Mouse (Mus musculus): ENCODE results near the gene Myl4. TPM values are rescaled to one million over a fixed set of nuclear protein-coding genes. Genes with fewer than 3 reads are reported as not detected.
A peak's percentile ranks its signal among the peaks of the same experiment; 100 is the strongest.

Gene Myl4
- polyA plus RNA-seq, 2 experiments from 2014 or later = 8.2 to 11.4 TPM

DNA sequence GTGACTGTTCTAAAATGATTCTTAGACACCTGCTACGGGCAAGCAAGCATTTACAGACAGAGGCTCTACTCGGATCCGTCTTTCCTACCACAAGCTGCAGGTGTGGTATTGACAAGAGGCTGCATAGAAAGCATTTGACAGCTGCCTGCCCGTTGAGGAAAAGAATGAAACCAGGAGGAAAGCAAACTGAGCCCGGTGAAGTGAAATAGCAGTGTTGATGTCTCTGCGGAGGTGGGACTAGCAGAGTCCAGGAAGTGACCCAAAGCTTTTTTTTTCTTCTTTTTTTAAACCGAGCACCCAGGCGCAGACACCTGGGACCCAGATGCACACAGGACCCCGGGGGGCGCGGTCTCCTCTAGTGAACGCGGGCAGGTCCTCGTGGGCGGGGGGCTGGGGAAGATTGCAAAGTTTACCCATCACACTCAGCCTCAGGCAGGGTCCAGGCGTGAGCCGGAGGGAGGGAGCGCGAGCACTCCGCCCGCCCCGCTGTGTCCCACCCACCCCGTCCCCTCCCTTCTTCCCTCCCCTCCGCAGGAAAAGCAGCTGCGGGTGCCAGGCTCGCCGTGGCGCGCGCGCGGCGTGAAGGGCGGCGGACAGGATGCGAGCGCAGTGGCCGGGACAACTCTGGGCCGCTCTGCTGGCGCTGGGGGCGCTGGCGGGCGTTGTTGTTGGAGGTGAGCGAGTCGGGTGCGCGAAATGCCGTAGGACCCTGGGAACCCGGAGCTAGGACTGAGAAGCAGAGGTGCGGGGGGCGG is 57.2 kb downstream of the Myl4 start, which contains the start of gene Itgb3:
TSS of gene Itgb3 (plus strand) at position 510 of the 755 bp plus-strand sequence.
- peak; percentile 71 for ATAC-seq

DNA sequence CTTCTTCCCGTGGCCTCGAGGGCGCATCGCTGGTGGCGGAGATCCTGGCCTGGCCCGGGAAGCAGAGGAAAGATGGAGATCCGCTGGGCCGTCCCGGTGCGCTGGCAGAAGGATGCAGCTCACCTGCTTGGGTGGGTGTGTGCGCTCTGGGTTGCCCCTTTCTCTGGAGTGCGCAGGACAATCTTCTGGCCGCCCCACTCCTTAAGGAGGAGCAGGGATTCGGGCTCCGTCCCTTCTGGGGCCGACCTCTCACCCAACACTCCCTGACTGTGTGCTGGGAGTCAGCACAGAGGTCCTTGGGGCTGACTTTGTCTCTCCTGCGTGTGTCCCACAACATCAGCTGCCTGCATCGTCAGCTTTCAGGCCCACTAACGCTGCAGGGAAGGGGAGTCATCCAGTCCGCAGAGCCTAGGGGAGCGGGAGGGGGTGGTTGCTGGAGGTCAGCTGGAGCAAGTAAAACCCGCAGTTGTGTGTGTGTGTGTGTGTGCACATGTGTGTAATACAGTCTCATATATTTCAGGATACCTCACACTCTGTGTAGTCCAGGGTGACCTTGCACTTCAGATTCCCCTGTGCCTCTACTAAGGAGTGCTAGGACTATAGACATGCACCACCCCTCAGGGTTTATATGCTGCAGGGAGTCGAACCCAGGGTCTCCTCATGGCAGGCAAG is 57.9 kb downstream of the Myl4 start:
- no peak for ATAC-seq

DNA sequence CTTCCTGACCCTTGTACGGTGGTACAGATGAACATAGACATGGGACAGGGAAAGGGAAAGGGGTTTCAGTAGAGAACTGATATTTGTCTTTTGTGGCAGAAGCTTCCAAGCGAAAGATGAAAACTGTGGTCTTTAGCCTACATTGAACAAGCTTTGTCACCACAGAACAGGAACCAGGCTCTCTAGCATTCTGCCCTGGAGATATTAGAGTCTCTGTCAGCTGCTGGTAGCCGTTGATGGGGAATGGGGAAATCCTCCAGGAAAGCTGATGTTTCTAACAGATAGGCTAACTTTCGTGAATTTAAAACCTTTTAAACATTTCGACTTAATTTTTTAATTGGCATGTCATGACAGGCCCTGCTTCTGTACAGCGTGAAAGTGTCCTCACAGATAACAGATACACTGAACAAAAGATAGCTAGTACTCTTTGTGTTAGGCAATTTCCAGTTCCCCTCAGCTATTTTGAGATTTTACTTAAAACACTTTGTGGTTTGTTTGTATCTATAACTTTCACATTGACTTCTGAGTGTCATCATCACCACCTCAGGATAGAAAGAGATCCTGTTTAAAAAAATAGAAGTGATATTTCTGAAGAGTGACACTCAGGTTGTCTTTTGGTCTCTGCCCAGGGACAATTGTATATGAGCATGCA is 58.7 kb downstream of the Myl4 start:
- ATAC-seq = no peak

DNA sequence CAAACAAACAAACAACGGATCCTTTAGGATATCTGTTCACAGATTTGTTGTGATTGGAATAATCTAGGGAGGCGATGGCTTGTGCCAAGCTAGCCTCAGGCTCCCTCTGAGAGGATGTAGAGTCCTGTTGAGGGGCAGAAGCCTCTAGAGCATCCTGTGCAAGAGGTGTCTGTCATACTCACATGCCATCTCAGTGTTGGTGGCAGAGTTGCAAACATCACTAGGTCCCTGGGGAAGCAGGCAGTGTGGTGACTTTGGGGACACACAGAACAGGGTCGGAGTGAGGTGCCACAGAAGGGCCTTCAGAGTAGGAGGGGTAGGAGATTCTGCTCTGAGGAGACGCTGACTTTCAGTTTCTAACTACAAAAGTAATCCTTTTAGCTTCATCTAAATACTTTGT is 59.3 kb downstream of the Myl4 start:
- ATAC-seq = peak; percentile 38

DNA sequence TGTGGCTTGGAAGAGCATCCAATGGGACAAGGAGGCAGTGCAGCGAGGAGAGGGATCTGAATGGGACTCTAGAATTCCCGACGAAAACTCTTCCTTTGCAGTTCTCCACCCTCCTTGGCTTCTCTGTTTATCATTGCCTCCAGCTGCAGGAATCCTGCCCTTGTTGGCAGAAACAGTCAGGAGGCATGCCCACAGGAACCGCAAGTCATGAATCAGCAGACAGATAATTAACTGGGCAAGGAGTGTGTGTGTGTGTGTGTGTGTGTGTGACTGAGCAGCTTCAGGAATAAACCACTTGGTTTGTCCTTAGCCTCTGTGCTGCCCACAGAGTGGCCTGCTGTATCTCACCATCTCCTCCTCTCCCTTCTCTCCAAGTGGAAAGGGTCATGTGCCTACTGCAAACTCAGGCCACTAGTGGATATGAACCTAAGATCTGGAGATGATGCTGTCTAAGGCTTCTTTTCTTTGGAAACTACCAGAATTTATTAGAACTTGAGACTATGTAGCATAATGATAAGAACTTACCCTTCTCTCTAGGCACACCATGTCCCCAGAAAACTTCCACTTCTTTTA is 61.2 kb downstream of the Myl4 start:
- no peak for ATAC-seq

DNA sequence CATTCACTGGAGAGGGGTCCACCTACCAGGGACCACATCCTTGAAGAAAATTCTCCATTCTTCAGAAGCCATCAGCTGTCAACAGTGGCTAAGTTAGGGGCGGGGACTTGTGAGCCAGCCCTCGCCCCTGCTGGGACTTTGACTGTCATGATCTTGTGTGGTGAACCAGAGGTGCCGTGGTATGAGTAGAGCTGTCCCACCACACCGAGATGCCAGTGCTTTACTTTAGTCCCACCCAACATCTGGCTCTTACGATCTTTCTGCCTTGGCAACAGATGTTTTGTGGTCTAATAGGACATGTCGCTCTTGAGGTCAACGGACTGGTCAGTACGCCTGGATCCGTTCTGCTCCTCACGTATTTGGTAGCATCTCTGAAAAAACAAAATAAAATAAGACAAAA is 63.1 kb downstream of the Myl4 start:
- ATAC-seq = no peak

DNA sequence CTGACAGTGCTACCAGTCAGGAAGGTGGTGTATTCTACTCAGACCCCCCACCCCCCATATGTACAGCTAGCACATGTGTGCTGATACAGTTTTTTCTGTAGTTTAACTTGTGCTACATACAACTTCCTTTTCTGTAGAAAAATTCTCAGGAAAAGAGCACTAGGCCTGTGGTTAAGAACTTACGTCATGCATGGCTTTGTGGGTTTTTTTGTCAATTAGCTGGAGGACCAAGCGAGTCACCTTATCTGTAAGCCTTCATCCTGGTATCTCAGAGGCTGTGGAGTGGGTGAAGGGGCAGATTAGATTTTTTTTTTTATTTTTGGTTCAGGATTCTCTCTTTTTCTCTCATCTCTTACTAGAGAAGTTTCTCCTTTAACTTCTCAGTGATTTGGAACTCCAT is 63.7 kb downstream of the Myl4 start:
- ATAC-seq = peak; percentile 53

DNA sequence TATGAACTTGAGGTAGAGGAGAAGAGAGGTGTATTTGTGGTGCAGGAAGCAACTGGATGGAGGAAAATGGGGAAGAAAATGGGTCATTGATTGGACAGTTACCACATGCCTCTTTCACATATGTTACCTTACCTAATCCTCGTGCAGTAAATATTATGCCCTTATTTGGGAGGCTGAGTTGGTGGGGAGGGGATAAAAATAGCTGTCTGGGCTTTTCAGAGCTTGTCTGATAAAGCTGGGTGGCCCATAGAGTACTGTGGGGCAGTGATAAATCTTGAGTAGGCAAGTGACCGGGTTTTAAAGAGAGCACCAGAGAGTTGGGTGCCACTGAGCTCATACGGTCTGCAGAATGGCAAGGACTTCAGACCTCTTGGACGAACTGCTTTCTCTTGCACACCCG is 65.7 kb downstream of the Myl4 start:
- ATAC-seq = no peak

DNA sequence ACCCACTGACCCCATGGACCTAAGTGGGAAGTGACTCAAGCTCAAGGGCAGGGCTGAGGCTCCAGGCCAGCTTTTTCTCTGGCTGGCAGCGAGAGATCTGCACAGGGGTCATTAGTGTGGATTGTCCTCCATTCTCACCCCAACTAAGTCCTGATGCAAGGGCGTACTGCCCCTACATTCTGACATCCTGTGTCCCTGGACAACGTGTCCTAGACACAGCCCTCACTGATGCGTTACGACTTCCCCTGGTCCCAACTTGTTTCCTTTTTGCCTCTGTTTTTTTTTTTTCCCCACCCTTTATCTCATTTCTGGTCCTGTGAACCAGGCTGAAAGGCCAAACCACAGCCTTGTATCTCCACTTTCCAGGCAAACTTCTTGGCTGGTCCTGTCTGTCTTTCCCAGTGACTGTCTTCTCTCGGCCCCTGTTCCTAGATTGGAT is 68.2 kb downstream of the Myl4 start:
- ATAC-seq = no peak

DNA sequence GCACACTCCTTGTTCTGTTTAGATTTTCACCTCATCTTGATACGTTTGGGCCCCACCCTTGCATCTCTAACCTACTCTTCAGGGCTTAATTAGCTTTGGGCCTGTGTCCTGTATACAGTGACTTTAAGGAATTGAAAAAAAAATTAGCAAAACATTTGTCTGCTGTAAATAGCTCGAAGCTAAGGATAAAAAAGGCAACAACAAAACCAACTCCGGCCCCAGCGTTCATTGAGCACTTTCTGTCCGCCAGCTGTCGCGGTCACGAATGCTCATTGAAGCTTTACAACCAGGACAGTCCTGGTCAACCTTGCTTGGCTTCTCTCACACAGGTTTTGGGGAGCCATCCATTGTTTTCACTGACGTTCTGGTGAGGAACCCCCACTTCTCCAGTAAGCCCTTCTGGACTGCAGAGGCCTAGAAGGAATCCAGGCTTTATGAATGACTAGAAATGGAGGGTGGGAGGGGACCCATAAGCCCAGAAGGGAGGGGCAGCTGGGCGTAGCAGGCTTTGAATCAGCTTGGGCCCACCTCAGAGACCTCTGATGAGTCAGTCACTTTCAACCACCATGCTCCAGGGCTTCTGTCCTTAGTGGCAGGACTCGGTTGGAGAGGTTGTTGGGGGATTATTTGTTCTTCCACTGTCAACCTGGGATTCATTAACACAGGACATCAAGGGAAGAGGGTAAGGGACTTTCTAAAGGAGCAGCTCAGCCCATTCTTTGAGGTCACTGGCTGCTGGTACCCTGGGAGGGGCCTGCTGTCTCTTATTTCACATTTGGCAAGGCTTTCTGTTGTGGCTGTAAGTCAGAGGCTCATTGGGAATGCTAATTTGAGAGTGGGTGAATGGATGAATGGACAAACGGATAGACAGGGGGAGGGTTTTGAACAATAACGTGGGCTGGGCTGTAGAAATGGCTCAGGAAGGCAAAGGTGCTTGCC is 68.9 kb downstream of the Myl4 start:
- no peak for ATAC-seq

DNA sequence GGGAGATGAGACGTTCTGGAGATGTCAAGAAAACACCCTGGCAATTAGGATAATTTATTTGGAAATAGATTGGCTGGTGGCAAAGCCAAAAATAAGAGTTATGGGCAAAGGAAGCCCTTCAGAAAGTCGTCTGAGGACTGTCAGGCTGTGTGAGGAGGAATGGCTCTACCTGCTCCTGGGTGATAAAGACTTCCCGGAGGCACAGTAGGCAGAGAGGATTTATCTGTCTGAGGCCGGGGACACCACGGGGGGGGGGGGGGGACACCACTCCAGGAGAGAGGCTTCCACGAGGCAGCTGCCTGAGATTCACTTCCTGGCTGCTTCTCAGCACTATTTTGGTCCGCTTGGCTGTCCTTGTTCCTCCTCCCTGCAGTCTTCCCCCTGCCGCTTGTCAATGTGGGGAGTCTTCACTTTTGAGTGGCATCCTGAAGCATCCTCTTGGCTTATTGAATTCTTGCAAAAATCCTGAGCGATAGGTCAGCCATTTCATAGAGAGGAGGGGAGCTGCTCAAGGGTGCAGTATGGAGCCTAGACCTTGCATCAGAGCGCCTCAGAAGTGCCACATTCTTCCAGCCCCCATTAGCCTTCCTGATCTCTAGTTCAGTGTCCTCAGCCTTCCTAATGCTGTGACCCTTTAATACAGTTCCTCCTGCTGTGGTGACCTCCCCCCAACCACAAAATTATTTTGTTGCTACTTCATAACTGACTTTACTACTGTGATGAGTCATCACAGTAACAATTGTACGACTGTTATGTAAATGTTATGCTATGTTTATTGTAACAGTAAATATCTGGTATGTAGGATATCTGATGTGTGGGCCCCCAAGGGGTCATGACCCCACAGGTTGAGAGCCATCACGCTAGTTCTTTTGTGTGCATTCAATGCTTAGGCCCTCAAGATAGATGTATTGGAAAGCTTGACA is 71.8 kb downstream of the Myl4 start:
- ATAC-seq = peak; percentile 62

DNA sequence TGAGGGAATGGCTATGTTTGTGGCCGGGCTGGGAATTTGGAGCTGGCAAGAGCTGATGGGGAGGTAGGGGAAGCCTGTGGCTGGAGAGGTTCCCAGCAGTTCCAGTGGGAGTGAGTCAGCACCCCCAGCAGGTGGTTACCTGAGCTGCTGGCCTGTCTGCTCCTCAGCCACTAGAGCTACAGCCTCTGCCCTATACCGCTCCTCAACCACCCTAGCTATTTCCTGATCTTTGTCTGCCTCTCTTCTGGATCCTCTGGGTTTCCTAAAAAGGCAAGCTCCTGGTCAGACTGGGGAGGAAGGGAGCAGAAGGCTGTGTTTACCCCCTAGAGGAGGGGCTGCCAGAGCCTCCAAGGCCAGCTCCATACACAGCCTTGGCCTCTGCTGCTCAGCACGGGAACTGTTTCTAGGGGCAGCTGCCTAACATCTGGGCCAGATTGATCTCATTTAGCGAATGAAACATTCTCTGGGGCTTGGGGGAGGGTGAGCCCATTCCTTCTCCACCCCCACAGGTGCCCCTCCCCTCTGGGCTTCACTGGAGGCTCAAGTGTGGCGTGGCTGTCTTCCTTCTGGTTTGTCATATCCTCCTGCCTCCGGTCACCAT is 74.4 kb downstream of the Myl4 start:
- no peak for ATAC-seq

DNA sequence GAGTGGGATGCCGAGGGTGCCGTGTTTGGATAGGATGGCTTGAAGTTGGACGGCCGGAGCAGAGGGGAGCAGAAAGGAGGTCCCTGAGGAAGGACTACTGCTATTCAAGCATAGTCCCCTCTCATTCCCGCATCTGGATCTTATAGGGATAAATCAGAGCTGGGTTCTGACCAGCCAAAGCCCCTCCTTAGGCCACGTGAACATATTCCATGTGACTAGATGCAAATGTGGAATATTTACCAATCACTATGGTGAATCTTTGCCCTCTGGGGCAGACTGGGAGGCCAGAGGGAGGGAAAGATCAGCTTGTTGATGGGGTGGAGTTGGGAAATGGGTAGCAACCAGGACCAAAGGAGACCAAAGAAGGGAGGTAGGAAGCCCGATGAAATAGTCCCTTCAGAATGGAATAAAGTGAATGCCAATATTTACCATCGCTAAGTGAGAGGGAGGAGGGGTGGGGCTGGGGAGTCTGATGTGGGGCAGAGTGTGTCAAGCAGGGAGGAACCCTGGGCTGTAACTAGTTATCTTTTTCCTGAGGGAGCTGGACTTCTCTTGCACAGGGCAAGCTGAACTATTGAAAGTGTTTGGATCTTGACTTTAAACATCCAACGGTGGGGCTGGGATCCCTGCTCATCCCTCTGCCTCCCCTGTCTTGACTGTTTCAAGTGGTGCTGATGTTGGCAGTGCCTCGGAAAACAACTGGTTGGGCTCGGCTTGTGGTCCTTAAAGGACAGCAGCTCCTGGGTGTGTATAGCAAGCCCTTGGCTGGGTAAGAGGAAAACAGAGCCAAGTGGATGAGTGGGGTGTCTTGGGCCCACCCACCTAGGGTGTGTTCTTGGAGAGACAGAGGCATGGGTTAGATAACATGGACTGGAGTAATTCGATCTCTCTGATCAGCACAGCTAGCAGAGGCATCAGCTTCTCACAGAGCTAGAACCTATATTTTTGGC is 75.3 kb downstream of the Myl4 start:
- no peak for ATAC-seq

DNA sequence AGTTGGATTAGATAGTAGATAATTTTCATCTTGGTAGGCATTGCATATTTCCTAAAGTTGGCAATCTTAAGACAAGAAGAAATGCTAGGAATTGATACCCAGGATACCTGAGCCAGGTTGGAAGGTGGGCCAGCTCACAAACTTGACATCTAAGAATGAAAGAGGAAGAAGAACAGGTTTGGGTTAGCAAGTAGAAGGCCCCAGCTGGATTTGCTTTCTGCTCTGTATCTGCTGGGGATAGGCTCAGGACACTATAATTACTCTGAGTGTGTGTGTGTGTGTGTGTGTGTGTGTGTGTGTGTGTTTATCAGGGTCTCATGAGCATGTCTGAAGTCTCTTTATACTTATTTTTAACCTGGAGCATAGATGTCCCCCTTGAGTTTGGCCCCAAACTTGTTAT is 76.2 kb downstream of the Myl4 start:
- no peak for ATAC-seq

DNA sequence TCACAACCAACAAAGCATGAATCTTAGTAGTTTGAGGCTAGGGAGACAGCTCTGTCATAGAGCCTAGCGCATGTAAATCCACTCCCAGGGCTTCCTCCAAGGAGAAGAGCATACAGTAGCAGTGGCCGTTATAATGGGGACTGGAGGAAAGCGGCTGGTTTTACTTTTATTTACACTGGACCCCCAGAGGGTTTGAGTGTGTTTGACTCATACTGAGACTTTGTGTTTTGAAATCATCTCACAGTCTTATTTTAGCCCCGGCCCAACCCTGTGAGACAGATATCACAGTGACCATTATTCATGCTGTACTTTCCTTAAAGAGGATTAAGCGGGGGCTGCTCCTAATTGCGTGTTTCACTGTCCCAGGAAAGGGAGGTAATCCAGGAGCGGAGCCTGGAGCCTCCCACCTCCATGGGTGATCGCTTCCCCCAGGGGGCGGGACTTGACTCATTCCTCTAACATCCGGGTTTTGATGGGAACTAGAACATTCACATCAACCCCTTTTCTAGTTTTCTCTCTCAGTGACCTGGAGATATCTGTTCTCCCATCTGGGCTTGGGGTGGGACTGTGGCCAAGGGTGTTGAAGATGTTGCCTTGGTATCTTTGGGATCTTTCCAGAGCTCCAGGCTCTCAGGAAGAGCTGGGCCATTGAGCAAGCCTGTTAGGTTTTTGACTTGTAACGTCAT is 77.3 kb downstream of the Myl4 start:
- no peak for ATAC-seq

DNA sequence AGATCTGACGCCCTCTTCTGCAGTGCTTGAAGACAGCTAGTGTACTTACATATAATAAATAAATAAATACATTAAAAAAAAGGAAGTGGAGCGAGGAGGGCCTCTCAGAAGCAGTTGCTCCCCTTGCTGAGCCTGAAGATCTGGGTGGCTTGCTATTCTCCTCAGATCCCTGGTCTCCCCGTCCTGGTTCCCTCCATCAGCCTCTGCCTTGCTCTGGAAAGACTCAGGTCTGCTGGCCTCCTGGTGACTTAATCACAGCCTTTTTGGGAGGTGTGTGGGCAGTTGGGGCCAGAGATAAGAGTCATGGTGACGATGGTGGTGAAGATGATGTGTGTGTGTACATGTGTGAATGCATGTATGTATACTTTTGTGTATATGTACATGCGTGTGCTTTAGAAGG is 78.1 kb downstream of the Myl4 start:
- no peak for ATAC-seq

DNA sequence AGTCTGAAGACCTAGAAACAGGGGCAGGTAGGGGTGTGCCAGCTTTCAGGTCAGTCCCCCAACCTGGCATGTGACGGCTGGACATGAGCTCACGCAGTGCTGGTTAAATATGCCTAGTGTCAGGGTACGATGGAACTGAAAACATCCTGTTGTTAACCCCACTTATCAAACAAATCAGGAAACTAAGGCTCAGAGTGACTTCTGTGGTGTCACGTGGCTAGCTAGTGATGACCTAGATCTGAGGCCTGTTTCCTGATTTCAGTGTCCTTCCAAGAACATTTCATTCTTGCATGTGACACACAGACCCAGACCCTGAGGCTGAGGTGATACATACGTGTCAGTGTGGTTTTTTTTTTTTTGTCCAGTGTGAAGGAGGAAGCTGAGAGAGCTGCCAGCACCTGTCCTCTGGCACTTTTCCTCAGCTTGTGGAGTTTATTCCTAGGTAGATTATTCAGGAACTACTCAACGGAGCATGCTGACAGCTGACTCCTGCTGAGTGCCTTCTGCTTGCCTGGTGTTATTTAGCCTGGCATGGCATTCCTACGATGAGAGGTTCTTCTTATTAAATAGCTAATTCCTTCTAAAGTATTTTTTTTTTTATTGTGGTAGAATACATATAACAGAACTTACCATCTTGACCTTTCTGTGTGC is 79.8 kb downstream of the Myl4 start:
- peak; percentile 80 for ATAC-seq

DNA sequence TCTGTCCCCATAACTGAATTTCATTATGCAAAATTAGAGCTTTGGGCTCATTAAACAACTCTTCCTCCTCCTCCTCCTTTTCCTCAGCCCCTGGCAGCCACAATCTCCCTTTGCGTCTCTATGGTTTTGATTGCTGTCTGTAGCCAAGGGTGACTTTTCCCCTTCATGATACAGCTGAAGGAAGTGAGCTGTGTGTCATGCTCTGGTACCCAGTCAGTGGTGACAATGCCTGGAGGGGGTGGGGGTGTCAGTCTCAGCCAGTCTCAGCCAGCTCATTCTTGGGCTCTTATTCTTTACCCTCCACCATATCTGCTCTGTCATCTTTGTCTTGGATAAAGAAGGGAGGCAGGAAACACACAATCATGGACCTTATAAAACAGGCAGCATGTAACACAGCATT is 80.8 kb downstream of the Myl4 start:
- peak; percentile 67 for ATAC-seq
